Mouse (Mus musculus) testis, adult 2 months (tissue): Measurements from ENCODE around the gene Cyfip2. TPM values are rescaled to one million over a fixed set of nuclear protein-coding genes. Genes with fewer than 3 reads are reported as not detected.

Source experiments
- H3K27ac ChIP-seq: fragments of 200-500 bp; 2 replicates; pipeline ENCODE4 v1.5.1; 2012; ENCODE audit warnings: low read depth, low read length; ENCODE audit not compliant: control insufficient read depth, insufficient read depth
- H3K27me3 ChIP-seq: fragments of 200-500 bp; 2 replicates; pipeline ENCODE4 v1.6.1; 2012; ENCODE audit warnings: mild to moderate bottlenecking, low read length, moderate library complexity; ENCODE audit not compliant: control insufficient read depth, insufficient read depth
- H3K36me3 ChIP-seq: fragments of 200-500 bp; 2 replicates; pipeline ENCODE4 v1.6.1; 2012; ENCODE audit warnings: mild to moderate bottlenecking, low read length; ENCODE audit not compliant: control insufficient read depth, insufficient read depth
- H3K4me1 ChIP-seq: fragments of 200-500 bp; 2 replicates; pipeline ENCODE4 v1.6.1; 2012; ENCODE audit warnings: low read length; ENCODE audit not compliant: control insufficient read depth, insufficient read depth
- H3K4me3 ChIP-seq: fragments of 200-500 bp; 2 replicates; pipeline ENCODE4 v1.5.1; 2012; ENCODE audit warnings: low read depth, mild to moderate bottlenecking, low read length, moderate library complexity, mixed read lengths; ENCODE audit not compliant: control insufficient read depth
- CTCF ChIP-seq: fragments of 200-500 bp; IDR thresholded peaks from 2 replicates; pipeline ENCODE4 v1.5.1; 2012; ENCODE audit warnings: low read depth, mild to moderate bottlenecking, inconsistent platforms, low read length, moderate library complexity; ENCODE audit not compliant: control insufficient read depth, insufficient read depth, insufficient replicate concordance
- POLR2A ChIP-seq: fragments of 200-500 bp; IDR thresholded peaks from 2 replicates; pipeline ENCODE4 v1.6.1; 2012; ENCODE audit warnings: low read depth, mild to moderate bottlenecking, inconsistent platforms, low read length, moderate library complexity; ENCODE audit not compliant: control insufficient read depth
- polyA plus RNA-seq: library from polyadenylated mRNA; depleted of rRNA; stranded (reverse); fragments of >200 nt; gene quantifications from 2 replicates; pipeline ENCODE4 v1.2.3, GENCODE M21; 2012

The Cyfip2 gene
- polyA plus RNA-seq, 1 experiment: 1.6 TPM

DNA sequence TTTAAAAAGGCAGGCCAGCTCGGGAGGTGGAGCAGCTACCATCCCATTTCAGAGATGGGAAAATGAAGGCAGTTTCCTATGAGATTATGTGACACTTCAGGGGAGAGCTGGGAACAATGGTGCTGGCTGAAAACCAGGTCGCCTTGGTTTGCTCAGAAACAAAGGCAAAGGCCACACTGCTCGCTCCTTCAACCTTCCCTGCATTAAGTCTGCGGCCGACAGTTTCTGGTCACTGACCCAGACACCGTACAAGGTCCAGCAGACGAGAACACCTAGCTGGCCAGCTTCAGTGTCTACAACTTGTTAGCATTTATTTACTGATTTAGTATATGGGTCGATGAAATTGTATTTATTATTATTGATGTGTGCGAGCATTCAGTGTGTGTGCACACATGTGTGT is 107.8 kb downstream of the Cyfip2 start:
- no peaks in the 10 kb centered on the region for H3K27me3 ChIP-seq
- TF ChIP-seq POLR2A: no peak
- no peak for TF ChIP-seq CTCF
- no peaks in the 10 kb centered on the region for H3K4me1 ChIP-seq
- no peak overlapping the region for H3K4me3 ChIP-seq
- H3K27ac ChIP-seq: no peak overlapping the region
- H3K36me3 ChIP-seq: no peaks in the 10 kb centered on the region

DNA sequence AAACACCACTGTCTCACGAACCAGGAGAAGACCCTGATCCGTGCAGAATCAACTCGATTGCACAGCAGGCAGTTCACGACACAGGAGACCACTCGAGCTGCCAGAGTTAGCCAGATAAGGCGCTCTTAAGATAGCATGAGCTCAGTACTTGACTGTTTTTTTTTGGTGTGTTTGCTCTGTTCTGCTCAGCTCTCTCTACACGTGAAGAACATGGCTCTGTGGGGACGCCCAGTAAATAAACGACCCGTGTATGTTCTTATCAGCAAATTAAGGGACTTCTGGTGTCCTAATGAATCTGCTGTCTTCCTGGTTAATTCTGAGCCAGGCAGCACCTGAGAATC is 110.1 kb downstream of the Cyfip2 start:
- no peaks in the 10 kb centered on the region for H3K4me1 ChIP-seq
- TF ChIP-seq CTCF (no peak), POLR2A (no peak)
- H3K36me3 ChIP-seq: no peaks in the 10 kb centered on the region
- H3K4me3 ChIP-seq: no peak overlapping the region
- no peak overlapping the region for H3K27ac ChIP-seq
- no peaks in the 10 kb centered on the region for H3K27me3 ChIP-seq

DNA sequence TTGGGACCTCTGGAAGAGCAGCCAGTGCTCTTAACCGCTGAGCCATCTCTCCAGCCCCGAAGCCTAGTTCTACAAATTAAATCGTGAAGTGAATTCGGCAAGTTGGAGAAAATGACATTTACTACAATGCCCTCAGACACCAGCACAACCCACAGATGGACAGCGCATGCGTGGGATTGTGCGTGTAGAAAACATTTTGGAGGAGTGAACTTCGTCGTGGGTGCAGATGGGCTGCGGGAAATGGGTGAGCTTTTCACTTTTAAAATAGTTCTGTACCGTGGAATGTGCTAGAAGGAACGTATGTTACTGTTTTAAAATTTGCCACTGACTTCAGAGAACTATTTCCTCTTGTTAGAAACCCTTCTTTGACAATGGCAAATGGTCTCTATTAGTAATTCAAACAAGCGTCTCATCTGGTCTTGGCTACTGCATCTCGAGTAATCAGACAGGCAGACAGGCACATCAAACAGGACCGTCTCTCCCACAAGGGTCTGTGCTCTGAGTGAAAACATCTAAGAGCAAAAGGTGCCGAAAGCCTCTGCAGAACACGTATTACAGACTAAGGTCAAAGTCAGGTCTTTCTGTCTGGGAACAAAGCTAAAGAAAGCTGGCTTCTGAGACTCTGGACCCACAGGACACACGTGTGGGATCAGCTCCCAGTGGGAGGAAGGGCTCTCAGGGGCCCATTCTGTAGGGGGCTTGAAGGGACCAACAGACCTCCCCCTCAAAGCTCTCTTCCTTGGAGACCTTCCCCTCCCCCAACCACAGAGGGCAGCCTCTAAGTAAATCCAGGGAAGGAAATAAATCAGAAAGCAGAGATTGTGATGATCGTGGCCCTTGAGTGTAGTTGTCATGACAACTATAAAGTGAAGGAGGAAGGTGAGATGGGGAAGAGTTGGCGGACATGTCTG is 110.8 kb downstream of the Cyfip2 start:
- Histone ChIP-seq H3K27me3 (no peaks in the 10 kb centered on the region), H3K36me3 (no peaks in the 10 kb centered on the region), H3K27ac (no peak overlapping the region), H3K4me1 (no peaks in the 10 kb centered on the region), H3K4me3 (no peak overlapping the region)
- TF ChIP-seq POLR2A (no peak), CTCF (no peak)

DNA sequence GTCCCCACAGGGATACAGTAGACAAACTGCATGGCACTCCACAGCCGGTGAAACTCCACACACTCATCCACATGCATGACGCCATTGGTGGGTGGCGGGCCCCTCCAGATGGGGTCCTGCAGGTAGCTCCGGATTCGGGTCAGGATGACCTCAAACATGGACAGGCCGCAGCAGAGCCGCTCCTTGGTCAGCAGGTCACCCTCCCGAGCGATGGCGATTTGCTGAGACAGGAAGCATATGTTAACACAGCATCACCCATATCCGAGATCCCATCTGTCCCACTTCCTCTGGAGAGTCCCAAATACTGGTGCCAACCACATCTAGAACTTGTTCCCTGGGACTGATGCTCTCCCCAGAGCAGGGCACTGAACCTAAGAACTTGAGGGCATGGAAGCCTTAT is 112.0 kb downstream of the Cyfip2 start:
- Histone ChIP-seq H3K27ac (no peak overlapping the region), H3K4me3 (no peak overlapping the region), H3K4me1 (no peaks in the 10 kb centered on the region), H3K36me3 (no peaks in the 10 kb centered on the region), H3K27me3 (no peaks in the 10 kb centered on the region)
- TF ChIP-seq CTCF (no peak), POLR2A (no peak)

DNA sequence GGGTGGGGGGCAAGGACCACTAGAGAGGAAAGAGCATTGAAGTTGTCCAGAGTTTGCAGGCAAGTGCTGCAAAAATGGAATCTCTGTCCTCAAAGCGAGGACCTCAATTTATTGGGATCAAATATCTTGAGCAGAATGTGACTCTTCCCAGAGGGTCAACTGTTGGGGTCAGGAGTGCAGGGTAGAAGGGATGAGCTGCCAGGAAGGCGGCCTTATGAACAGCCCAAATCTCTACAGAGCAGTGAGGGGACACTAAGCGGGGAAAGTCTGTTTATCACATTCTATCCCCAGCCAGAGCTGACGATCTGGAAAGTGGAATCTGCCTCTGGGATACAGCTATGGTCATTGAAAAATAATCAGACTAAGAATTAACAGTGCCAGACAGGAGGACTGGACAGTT is 118.5 kb downstream of the Cyfip2 start:
- H3K27ac ChIP-seq: no peak overlapping the region
- H3K27me3 ChIP-seq: no peaks in the 10 kb centered on the region
- no peak overlapping the region for H3K4me3 ChIP-seq
- TF ChIP-seq POLR2A: no peak
- TF ChIP-seq CTCF: no peak
- H3K4me1 ChIP-seq: no peaks in the 10 kb centered on the region
- H3K36me3 ChIP-seq: no peaks in the 10 kb centered on the region

DNA sequence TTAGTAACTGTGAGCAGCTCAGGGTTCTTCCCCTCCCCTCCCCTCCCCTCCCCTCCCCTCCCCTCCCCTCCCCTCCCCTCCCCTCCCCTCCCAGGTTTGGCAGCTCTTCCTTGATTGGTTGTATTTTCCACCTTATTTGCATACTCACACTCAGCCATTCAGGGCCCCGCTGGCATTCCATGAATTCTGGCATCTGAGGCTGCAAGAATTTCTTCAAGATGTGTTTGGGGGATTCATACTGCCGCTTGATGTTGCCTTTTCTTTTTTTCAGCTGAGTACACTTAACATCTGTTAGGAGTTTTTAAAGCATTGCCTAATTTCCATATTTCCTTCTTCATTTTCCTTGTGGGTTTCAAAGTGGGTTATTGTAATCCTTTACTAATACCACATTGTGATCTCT is 124.4 kb downstream of the Cyfip2 start:
- TF ChIP-seq POLR2A: no peak
- H3K4me3 ChIP-seq: no peak overlapping the region
- no peaks in the 10 kb centered on the region for H3K4me1 ChIP-seq
- no peaks in the 10 kb centered on the region for H3K27me3 ChIP-seq
- H3K27ac ChIP-seq: no peak overlapping the region
- H3K36me3 ChIP-seq: no peaks in the 10 kb centered on the region

DNA sequence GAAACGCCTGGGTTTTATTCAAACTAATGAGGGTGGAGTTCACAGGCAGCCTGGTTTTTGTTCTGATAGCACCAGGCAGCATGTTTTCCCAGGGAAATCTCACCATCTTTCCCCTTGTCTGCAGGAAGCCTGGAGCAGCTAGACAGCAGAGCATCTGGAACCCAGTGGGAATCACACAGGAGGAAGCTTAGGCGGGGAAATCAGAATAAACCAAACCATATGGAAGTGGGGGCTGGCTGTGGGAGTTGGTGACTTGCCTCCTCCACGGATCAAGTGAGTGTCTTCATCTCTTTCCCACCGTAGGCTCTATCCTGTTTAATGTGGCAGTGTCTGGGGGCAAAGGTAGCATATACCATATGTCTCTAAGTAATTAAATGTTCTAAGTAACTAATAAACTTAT is 127.2 kb downstream of the Cyfip2 start:
- no peak overlapping the region for H3K27ac ChIP-seq
- TF ChIP-seq CTCF (no peak), POLR2A (no peak)
- no peaks in the 10 kb centered on the region for H3K36me3 ChIP-seq
- no peaks in the 10 kb centered on the region for H3K4me1 ChIP-seq
- H3K27me3 ChIP-seq: no peaks in the 10 kb centered on the region
- H3K4me3 ChIP-seq: no peak overlapping the region
